Mouse (Mus musculus): ENCODE measurements around the gene Gm11011. TPM values are rescaled to one million over a fixed set of nuclear protein-coding genes. Genes with fewer than 3 reads are reported as not detected.

Gene Gm11011
- total RNA-seq, 1 experiment from 2014 or later: not detected

GRCm38 (mm10) chr2:169586688-169587087 lies 857 bp downstream of the Gm11011 start:
- DNase-seq: no peak

- DNase-seq: no peak
Observed at GRCm38 (mm10) chr2:169585631-169586285, 1.8 kb downstream of the Gm11011 start.

- no peak for DNase-seq
Observed at GRCm38 (mm10) chr2:169584745-169585456, 2.6 kb downstream of the Gm11011 start.

GRCm38 (mm10) chr2:169583476-169583875 lies 4.1 kb downstream of the Gm11011 start:
- no peak for DNase-seq

- no peak for DNase-seq
Observed at GRCm38 (mm10) chr2:169577508-169578196, 9.9 kb downstream of the Gm11011 start.

GRCm38 (mm10) chr2:169570063-169570462 lies 17.5 kb downstream of the Gm11011 start:
- no peak for DNase-seq

GRCm38 (mm10) chr2:169566159-169566558 lies 21.4 kb downstream of the Gm11011 start:
- no peak for DNase-seq

DNA sequence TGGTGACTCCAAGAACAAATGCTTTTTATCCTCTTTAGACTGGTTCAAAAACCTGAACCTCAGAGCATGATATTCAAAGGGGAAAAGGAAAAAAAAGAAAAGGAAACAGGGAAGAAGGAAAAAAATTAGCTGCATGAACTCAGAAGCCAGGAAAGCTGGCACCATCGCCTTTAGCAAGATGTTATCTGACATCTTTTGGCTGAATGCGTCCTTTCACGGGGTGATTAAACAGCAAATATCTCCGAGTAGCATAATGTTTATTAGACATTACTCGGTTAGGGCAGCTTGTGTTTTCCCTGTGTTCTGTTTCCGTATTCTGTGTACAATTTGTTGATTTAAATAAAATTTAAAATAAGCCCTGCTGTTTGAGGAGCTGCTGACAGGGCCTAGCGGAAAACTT lies 21.8 kb downstream of the Gm11011 start:
- DNase-seq: no peak

GRCm38 (mm10) chr2:169545674-169546073 lies 41.9 kb downstream of the Gm11011 start:
- no peak for DNase-seq

- no peak for DNase-seq
Observed at GRCm38 (mm10) chr2:169538906-169539305, 48.6 kb downstream of the Gm11011 start.

Other genes with a start within 250 kb of the Gm11011 start
- gene Tshz2, start 45.3 kb upstream of the Gm11011 start, total RNA-seq (2021): 41.8 and 43.9 TPM in 2 replicates